Mouse (Mus musculus) liver, embryonic 15.5 days (tissue): Measurements from ENCODE around the gene AW146154. TPM values are rescaled to one million over a fixed set of nuclear protein-coding genes. Genes with fewer than 3 reads are reported as not detected.

Experiments
- polyA plus RNA-seq: library from polyadenylated mRNA; unstranded; fragments of >200 nt; fragmentation: Nextera tagmentation; extraction: Ambion mirVana; gene quantifications from 2 replicates; pipeline ENCODE4 v1.2.1, GENCODE M21; 2015

Gene AW146154
- polyA plus RNA-seq, 1 experiment from 2014 or later = 2.3 TPM

Other genes with a start within 250 kb of the AW146154 start
- 5.1 and 5.5 TPM in 2 replicates for gene AI987944, start 106.5 kb downstream of the AW146154 start, polyA plus RNA-seq
- gene Vmn2r57, start 51.2 kb downstream of the AW146154 start, polyA plus RNA-seq = 0.02 TPM in 1 of 2 replicates, not detected in the other
- not detected in 2 replicates for gene Gm20449, start 473 bp downstream of the AW146154 start, polyA plus RNA-seq
- not detected in 2 replicates for gene Gm6871, start 73.8 kb upstream of the AW146154 start, polyA plus RNA-seq
- gene 2610021A01Rik, start 99.3 kb upstream of the AW146154 start, polyA plus RNA-seq = 3.2 and 4.2 TPM in 2 replicates
- gene Zfp788, start 133.3 kb upstream of the AW146154 start, polyA plus RNA-seq = 1.6 and 2.0 TPM in 2 replicates